Mouse (Mus musculus): ENCODE data around the gene Dmgdh.

GRCm38 (mm10) chr13:93787647-93788046 lies 113.4 kb downstream of the Dmgdh start:
- TF ChIP-seq CTCF (IDR thresholded peaks at IDR 0.05; ENCODE audit: borderline replicate concordance, insufficient read depth, low read depth, low read length) (no peak), POLR2A (IDR thresholded peaks at IDR 0.05; ENCODE audit: borderline replicate concordance, insufficient read depth, low read length) (no peak)

Measured in cerebellum, adult 2 months (tissue).